Mouse (Mus musculus) CH12.LX (cell line): Measurements from ENCODE around the gene Arhgap44. TPM values are rescaled to one million over a fixed set of nuclear protein-coding genes. Genes with fewer than 3 reads are reported as not detected.

Source experiments
- DNase-seq: peaks from one replicate; pipeline ENCODE4 v3.0.0-alpha.2; 2013; ENCODE audit errors: extremely low read depth
- H3K27ac ChIP-seq: 2 replicates; pipeline ENCODE4 v1.5.1; 2012; ENCODE audit warnings: low read depth, mild to moderate bottlenecking, control low read depth, moderate library complexity; ENCODE audit not compliant: insufficient read depth
- H3K27me3 ChIP-seq: replicated peaks from 2 replicates; pipeline ENCODE3; 2012; ENCODE audit warnings: inconsistent platforms
- H3K36me3 ChIP-seq, 2 experiments: replicated peaks in 1 of 2; 2 replicates each; pipeline versions ENCODE3 to v1.6.1; 2012; ENCODE audit warnings: inconsistent platforms in 1 of 2, low read length in 1 of 2, mild to moderate bottlenecking in 1 of 2, mixed read lengths in 1 of 2, moderate library complexity in 1 of 2; ENCODE audit not compliant: control insufficient read depth in 1 of 2, insufficient read depth in 1 of 2
- H3K4me1 ChIP-seq, 2 experiments: 2 replicates each; pipeline ENCODE4 v1.6.1; 2012; ENCODE audit warnings: inconsistent platforms in 1 of 2, moderate library complexity in 1 of 2; ENCODE audit not compliant: insufficient read depth in 2 of 2, control insufficient read depth in 1 of 2
- H3K4me2 ChIP-seq: 2 replicates; pipeline ENCODE4 v1.6.1; 2012; ENCODE audit warnings: low read depth, mild to moderate bottlenecking, control low read depth; ENCODE audit not compliant: poor library complexity, insufficient read depth, severe bottlenecking
- H3K4me3 ChIP-seq, 3 experiments: fragments of 150-350 bp in 1 of 3; sonication (generic) in 1 of 3; replicated peaks in 1 of 3; 2 replicates each; pipeline versions ENCODE3 to v1.5.1; 2011 to 2012; ENCODE audit warnings: low read depth in 2 of 3, low read length in 2 of 3, mild to moderate bottlenecking in 2 of 3, moderate library complexity in 2 of 3, control low read depth in 1 of 3, improper control_type of control experiment in 1 of 3, inconsistent platforms in 1 of 3, mixed read lengths in 1 of 3; ENCODE audit not compliant: poor library complexity in 1 of 3
- H3K79me2 ChIP-seq: replicated peaks from 2 replicates; pipeline ENCODE4 v1.6.1; 2012; ENCODE audit warnings: mild to moderate bottlenecking, moderate library complexity; ENCODE audit not compliant: control insufficient read depth, poor library complexity, insufficient read depth, severe bottlenecking; ENCODE audit errors: extremely low read depth
- H3K9ac ChIP-seq: 2 replicates; pipeline ENCODE4 v1.6.1; 2012; ENCODE audit warnings: low read depth, mild to moderate bottlenecking, control low read depth, moderate library complexity; ENCODE audit not compliant: insufficient read depth
- H3K9me3 ChIP-seq: replicated peaks from 2 replicates; pipeline ENCODE3; 2012; ENCODE audit warnings: low read length, inconsistent platforms, mixed read lengths
- BHLHE40 ChIP-seq: IDR thresholded peaks from 2 replicates; pipeline ENCODE4 v1.6.1; 2011; ENCODE audit warnings: mild to moderate bottlenecking, low read depth, low read length, improper control_type of control experiment
- CHD2 ChIP-seq: IDR thresholded peaks from 2 replicates; pipeline ENCODE4 v1.6.1; 2011; ENCODE audit warnings: low read length, improper control_type of control experiment
- E2F4 ChIP-seq: IDR thresholded peaks from 2 replicates; pipeline ENCODE4 v1.6.1; 2011; ENCODE audit warnings: low read depth, low read length, improper control_type of control experiment; ENCODE audit not compliant: insufficient replicate concordance
- EP300 ChIP-seq: IDR thresholded peaks from 2 replicates; pipeline ENCODE4 v1.6.1; 2011; ENCODE audit warnings: low read length, improper control_type of control experiment
- ETS1 ChIP-seq: conservative IDR thresholded peaks from 2 replicates; pipeline ENCODE4 v1.6.1; 2012; ENCODE audit warnings: low read depth, mild to moderate bottlenecking, inconsistent platforms, low read length, improper control_type of control experiment, moderate library complexity
- GABPA ChIP-seq: IDR thresholded peaks from 2 replicates; pipeline ENCODE4 v1.6.1; 2012; ENCODE audit warnings: low read depth, low read length, improper control_type of control experiment, inconsistent platforms; ENCODE audit not compliant: insufficient replicate concordance
- HCFC1 ChIP-seq: IDR thresholded peaks from 2 replicates; pipeline ENCODE4 v1.6.1; 2012; ENCODE audit warnings: low read depth, mild to moderate bottlenecking, inconsistent platforms, low read length, improper control_type of control experiment
- JUN ChIP-seq: IDR thresholded peaks from 2 replicates; pipeline ENCODE4 v1.6.1; 2011; ENCODE audit warnings: low read depth, mild to moderate bottlenecking, low read length, improper control_type of control experiment, moderate library complexity; ENCODE audit not compliant: insufficient read depth
- JUND ChIP-seq: conservative IDR thresholded peaks from 2 replicates; pipeline ENCODE4 v1.6.1; 2011; ENCODE audit warnings: low read depth, low read length, improper control_type of control experiment
- KAT2A ChIP-seq: IDR thresholded peaks from 2 replicates; pipeline ENCODE4 v1.6.1; 2012; ENCODE audit warnings: low read length, improper control_type of control experiment, inconsistent platforms; ENCODE audit not compliant: insufficient replicate concordance
- MAX ChIP-seq: IDR thresholded peaks from 2 replicates; pipeline ENCODE4 v1.6.1; 2011; ENCODE audit warnings: low read length, improper control_type of control experiment
- MAZ ChIP-seq: IDR thresholded peaks from 2 replicates; pipeline ENCODE4 v1.6.1; 2012; ENCODE audit warnings: low read depth, mild to moderate bottlenecking, inconsistent platforms, low read length, improper control_type of control experiment, moderate library complexity
- MEF2A ChIP-seq: IDR thresholded peaks from 2 replicates; pipeline ENCODE4 v1.6.1; 2014; ENCODE audit warnings: low read depth, mild to moderate bottlenecking, inconsistent platforms, low read length, improper control_type of control experiment, borderline replicate concordance
- MYC ChIP-seq: IDR thresholded peaks from 2 replicates; pipeline ENCODE4 v1.6.1; 2011; ENCODE audit warnings: low read depth, mild to moderate bottlenecking, improper control_type of control experiment, low read length
- POLR2AphosphoS2 ChIP-seq: IDR thresholded peaks from 2 replicates; pipeline ENCODE4 v1.6.1; 2011; ENCODE audit warnings: low read depth, low read length, improper control_type of control experiment
- RAD21 ChIP-seq: IDR thresholded peaks from 2 replicates; pipeline ENCODE4 v1.6.1; 2011; ENCODE audit warnings: low read depth, mild to moderate bottlenecking, low read length, improper control_type of control experiment, moderate library complexity
- RCOR1 ChIP-seq: conservative IDR thresholded peaks from 2 replicates; pipeline ENCODE4 v1.6.1; 2012; ENCODE audit warnings: low read depth, mild to moderate bottlenecking, inconsistent platforms, low read length, improper control_type of control experiment
- SIN3A ChIP-seq: IDR thresholded peaks from 2 replicates; pipeline ENCODE4 v1.6.1; 2012; ENCODE audit warnings: low read length, improper control_type of control experiment, inconsistent platforms
- TCF12 ChIP-seq: IDR thresholded peaks from 2 replicates; pipeline ENCODE4 v1.6.1; 2014; ENCODE audit warnings: low read depth, mild to moderate bottlenecking, inconsistent platforms, low read length, improper control_type of control experiment
- UBTF ChIP-seq: IDR thresholded peaks from 2 replicates; pipeline ENCODE4 v1.6.1; 2012; ENCODE audit warnings: low read depth, mild to moderate bottlenecking, inconsistent platforms, low read length, improper control_type of control experiment, moderate library complexity
- USF2 ChIP-seq: conservative IDR thresholded peaks from 2 replicates; pipeline ENCODE4 v1.6.1; 2011; ENCODE audit warnings: low read depth, low read length, improper control_type of control experiment
- ZKSCAN1 ChIP-seq: IDR thresholded peaks from 2 replicates; pipeline ENCODE4 v1.6.1; 2012; ENCODE audit warnings: low read depth, inconsistent platforms, low read length, improper control_type of control experiment, borderline replicate concordance
- ZMIZ1 ChIP-seq: IDR thresholded peaks from 2 replicates; pipeline ENCODE4 v1.6.1; 2012; ENCODE audit warnings: low read depth, mild to moderate bottlenecking, inconsistent platforms, low read length, improper control_type of control experiment
- ZNF384 ChIP-seq: IDR thresholded peaks from 2 replicates; pipeline ENCODE4 v1.6.1; 2012; ENCODE audit warnings: low read depth, low read length, improper control_type of control experiment, inconsistent platforms
- dilution Hi-C: fragments of 300-500 bp; cut with MboI; formaldehyde crosslinking; loops from 2 replicates; pipeline ENCODE4 v1.14.3; 2020; ENCODE audit warnings: low sequenced_read_pairs; ENCODE audit not compliant: extremely low pct_unique_long_range_greater_than_20kb, extremely low pct_ligation_motif_present
- in situ Hi-C: fragments of 300-500 bp; cut with MboI; formaldehyde crosslinking; loops from 3 replicates; pipeline ENCODE4 v1.14.3; 2019; ENCODE audit warnings: low sequenced_read_pairs, low pct_ligation_motif_present, low pct_unique_long_range_greater_than_20kb, mixed read lengths
- polyA plus RNA-seq: library from polyadenylated mRNA; unstranded; fragments of >175 nt; gene quantifications from 2 replicates; pipeline ENCODE4 v1.2.1, GENCODE M21; 2012; ENCODE audit warnings: low read depth; ENCODE audit not compliant: insufficient read length
- total RNA-seq, 2 experiments: library from RNA; depleted of rRNA; stranded (reverse); fragments of 300-350 nt in 1 of 2; fragments of >200 nt in 1 of 2; gene quantifications; 2 replicates each; pipeline ENCODE4 v1.2.3; 2012 to 2014

Gene Arhgap44
- total and polyA plus RNA-seq, 3 experiments, result 0.07 TPM; not detected in 2

GRCm38 (mm10) chr11:64978720-64979488 is 183.9 kb downstream of the Arhgap44 start, which contains the start of gene Elac2 (continued):
- peak; percentile 64 for TF ChIP-seq ETS1
- peak; percentile 89; the same call in 1 of the 2 replicates for TF ChIP-seq KAT2A
- no peak for TF ChIP-seq UBTF
- TF ChIP-seq MAZ, result peak; percentile 61; the same call in 1 of the 2 replicates
- TF ChIP-seq USF2, result no peak
- 0 out of 2 replicates have a peak, but pooled peaks have one; percentile 23 for TF ChIP-seq JUN
- peak; percentile 98 for TF ChIP-seq HCFC1
- TF ChIP-seq SIN3A, result peak; percentile 99
- no peak for TF ChIP-seq EP300
- TF ChIP-seq MAX, result peak; percentile 91; the same call in 1 of the 2 replicates
- peak; percentile 93 for TF ChIP-seq CHD2
- peak; percentile 80; the same call in 1 of the 2 replicates for TF ChIP-seq POLR2AphosphoS2
- peak; percentile 73; the same call in 1 of the 2 replicates for TF ChIP-seq E2F4

GRCm38 (mm10) chr11:64972418-64972817 is 190.3 kb downstream of the Arhgap44 start:
- no peaks in the 10 kb centered on the region for H3K36me3 ChIP-seq
- dilution Hi-C loops, result no loop called here

More at GRCm38 (mm10) chr11:64972418-64972817, 190.3 kb downstream of the Arhgap44 start:
- Histone ChIP-seq H3K4me2 (no peak overlapping the region), H3K79me2 (no peaks in the 10 kb centered on the region), H3K4me3 (no peak overlapping the region), H3K4me1 (peaks cover 0 to 2% of the 10 kb centered on the region in 2 experiments; a peak in 1 of 4 replicates), H3K9ac (no peak overlapping the region), H3K9me3 (no peaks in the 10 kb centered on the region), H3K27ac (no peak overlapping the region), H3K27me3 (peaks cover 35% of the 10 kb centered on the region)
- no peak for DNase-seq
- in situ Hi-C loops, result no loop called here
- TF ChIP-seq MEF2A (no peak), RAD21 (no peak), GABPA (no peak), BHLHE40 (no peak), JUND (no peak), MYC (no peak), MAX (no peak), ZMIZ1 (no peak), RCOR1 (no peak), UBTF (no peak), ZKSCAN1 (no peak), MAZ (no peak), CHD2 (no peak), USF2 (no peak), ZNF384 (no peak), ETS1 (no peak), TCF12 (no peak)
